Mouse (Mus musculus): ENCODE results near the gene Specc1.
"Not testable (repeated sequence)": the region's sequence is repeated elsewhere in the genome, so short reads cannot be mapped to it uniquely, and the experiment has no call there.

The Specc1 gene

GRCm38 (mm10) chr11:61956572-61957295, at the start of gene Specc1:
Specc1 (plus strand) TSS chr11:61956763.
- peak; percentile 98 to 99 for DNase-seq

GRCm38 (mm10) chr11:61908315-61908714, 48.2 kb upstream of the Specc1 start:
- DNase-seq, result no peak

- no peak for DNase-seq
These were observed 36.9 kb upstream of the Specc1 start for GRCm38 (mm10) chr11:61919702-61920101.

- no peak for DNase-seq
These were observed 33.3 kb upstream of the Specc1 start for GRCm38 (mm10) chr11:61923309-61923708.

GRCm38 (mm10) chr11:61929323-61930097, 27.1 kb upstream of the Specc1 start:
- no peak for DNase-seq

GRCm38 (mm10) chr11:61930098-61930517, 26.5 kb upstream of the Specc1 start, which contains the start of gene Akap10:
Akap10 (minus strand) TSS chr11:61930252.
- peak; percentile 95 to 96 for DNase-seq

- peak; percentile 29 for DNase-seq
These were observed 25.6 kb upstream of the Specc1 start for GRCm38 (mm10) chr11:61930640-61931586.

GRCm38 (mm10) chr11:61937761-61938160, 18.8 kb upstream of the Specc1 start:
- no peak for DNase-seq

- no peak for DNase-seq
These were observed 13.7 kb upstream of the Specc1 start for GRCm38 (mm10) chr11:61942903-61943302.

- no peak for DNase-seq
These were observed 12.1 kb upstream of the Specc1 start for GRCm38 (mm10) chr11:61944417-61944816.

- DNase-seq, result no peak
These were observed 10.0 kb upstream of the Specc1 start for GRCm38 (mm10) chr11:61946608-61947007.

- DNase-seq, result peak; percentile 82 to 83
These were observed 7.2 kb upstream of the Specc1 start for GRCm38 (mm10) chr11:61949315-61949714.

- peak; percentile 94 to 96 for DNase-seq
These were observed 5.9 kb upstream of the Specc1 start for GRCm38 (mm10) chr11:61950632-61951031.

GRCm38 (mm10) chr11:61955136-61955535, 1.4 kb upstream of the Specc1 start:
- no peak for DNase-seq

- no peak for DNase-seq
These were observed 612 bp upstream of the Specc1 start for GRCm38 (mm10) chr11:61955951-61956350.

- DNase-seq, result peak in 1 of 2 experiments; percentile 69
These were observed 792 bp downstream of the Specc1 start for GRCm38 (mm10) chr11:61957296-61957813.

GRCm38 (mm10) chr11:61958706-61959105, 2.1 kb downstream of the Specc1 start:
- DNase-seq, result not testable (repeated sequence)

GRCm38 (mm10) chr11:61960096-61960495, 3.5 kb downstream of the Specc1 start:
- DNase-seq, result no peak

- no peak for DNase-seq
These were observed 6.1 kb downstream of the Specc1 start for GRCm38 (mm10) chr11:61962684-61963083.

- peak in 1 of 2 experiments; percentile 41 for DNase-seq
These were observed 6.6 kb downstream of the Specc1 start for GRCm38 (mm10) chr11:61963193-61963592.

- no peak for DNase-seq
These were observed 8.0 kb downstream of the Specc1 start for GRCm38 (mm10) chr11:61964611-61965010.

GRCm38 (mm10) chr11:61967034-61967433, 10.5 kb downstream of the Specc1 start:
- DNase-seq, result no peak
